Mouse (Mus musculus): ENCODE results near the gene Olfr1393. TPM values are rescaled to one million over a fixed set of nuclear protein-coding genes. Genes with fewer than 3 reads are reported as not detected.

Gene Olfr1393
- 0.27 TPM in 1 of 2 replicates, not detected in the other for polyA plus RNA-seq (2012; rRNA removed; ENCODE audit: low replicate concordance)

DNA sequence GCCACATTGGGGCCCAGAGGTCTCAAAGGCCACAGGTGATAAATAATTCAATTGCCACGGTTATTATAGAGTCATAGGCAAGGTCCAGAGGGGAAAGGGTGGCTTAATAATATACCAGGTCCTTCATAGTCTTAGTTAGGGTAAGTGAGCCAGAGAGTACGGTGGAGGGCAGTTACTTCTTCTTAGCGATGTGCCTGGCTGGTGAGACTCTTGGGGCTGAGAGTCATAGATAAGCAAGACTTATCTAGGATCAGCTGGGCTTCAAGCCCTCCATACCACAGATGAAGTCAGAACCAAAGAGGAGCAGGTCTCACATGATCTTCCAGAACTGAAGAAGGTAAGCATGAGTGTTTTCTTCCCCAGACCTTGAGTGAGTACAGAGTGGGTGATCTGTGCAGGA, at the start of gene Olfr1393:
Olfr1393 (plus strand) TSS at position 83 of the 400 bp plus-strand sequence.

DNA sequence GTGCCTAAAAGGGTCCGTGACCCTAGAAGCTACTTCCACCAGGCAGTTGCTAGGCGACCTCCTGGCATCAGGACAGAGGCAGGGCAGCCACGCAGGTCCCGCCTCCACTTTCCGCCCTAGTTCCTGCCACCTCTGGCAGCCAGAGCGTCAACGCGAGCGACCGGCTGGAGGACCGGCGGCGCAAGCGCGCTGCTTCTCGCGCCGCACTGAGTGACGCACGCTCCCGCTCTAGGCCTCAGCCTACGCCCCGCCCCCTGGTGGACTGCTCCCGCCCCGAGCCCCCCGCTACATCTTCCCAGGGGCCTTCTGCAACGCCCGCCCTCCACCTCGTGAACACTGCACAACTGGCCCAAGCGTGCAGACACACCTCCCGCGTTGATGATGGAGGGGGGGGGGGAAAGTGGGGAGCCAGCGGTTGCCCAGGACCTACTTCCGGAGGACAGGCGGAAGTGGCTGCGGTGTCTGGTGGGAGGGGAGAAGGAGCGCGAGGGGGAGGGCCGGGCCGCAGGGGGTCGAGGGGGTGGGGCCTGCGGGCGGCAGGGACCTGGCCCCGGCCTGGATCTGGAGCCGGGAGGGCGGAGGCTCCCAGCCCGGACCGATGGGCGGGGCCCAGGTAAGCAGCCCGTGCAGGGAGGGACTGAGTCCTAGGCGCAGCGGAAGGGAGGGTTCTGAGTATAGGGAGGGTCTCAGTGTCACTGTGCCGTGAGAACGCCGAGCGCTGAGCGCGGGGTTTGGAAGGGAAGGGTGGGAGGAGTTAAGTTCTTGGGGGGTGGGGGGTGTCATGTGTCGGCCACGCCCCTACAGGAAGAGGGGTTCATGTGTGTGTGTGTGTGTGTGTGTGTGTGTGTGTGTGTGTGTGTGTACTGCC, 34.1 kb upstream of the Olfr1393 start, which contains the start of gene Mgat1:
Mgat1 (plus strand) TSS at position 465 of the 868 bp plus-strand sequence.

DNA sequence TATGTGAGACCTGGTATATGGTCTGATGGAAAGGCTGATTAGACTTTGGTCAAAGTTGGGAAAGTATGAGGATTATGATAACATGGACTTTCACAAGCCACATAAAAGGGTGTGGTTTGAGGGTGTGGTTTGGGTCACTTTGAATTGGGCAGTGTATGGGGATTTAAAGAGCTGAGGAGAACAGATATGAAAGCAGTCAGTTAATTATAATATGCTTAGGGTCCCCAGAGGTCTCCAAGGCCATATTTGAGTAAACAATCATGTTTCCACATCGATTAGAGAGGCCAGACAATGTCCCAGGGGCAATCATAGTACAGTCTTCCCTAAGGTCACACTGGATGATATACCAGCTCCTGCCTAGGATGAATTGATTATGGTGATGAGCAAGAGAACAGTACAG, 6.9 kb downstream of the Olfr1393 start, which contains the start of gene Olfr1392:
Olfr1392 (plus strand) TSS at position 301 of the 400 bp plus-strand sequence.

DNA sequence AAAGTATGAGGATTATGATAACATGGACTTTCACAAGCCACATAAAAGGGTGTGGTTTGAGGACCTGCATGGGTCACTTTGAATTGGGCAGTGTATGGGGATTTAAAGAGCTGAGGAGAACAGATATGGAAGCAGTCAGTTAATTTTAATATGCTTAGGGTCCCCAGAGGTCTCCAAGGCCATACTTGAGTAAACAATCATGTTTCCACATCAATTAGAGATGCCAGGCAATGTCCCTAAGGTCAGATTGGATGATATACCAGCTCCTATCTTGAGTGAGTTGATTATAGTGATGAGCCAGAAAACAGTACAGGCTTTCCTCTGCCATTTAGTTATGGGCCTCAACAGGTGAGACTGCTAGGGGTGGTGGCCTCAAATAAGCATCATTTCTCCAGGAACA, 26.3 kb downstream of the Olfr1393 start, which contains the start of gene Olfr10:
Olfr10 (plus strand) TSS at position 301 of the 400 bp plus-strand sequence.

DNA sequence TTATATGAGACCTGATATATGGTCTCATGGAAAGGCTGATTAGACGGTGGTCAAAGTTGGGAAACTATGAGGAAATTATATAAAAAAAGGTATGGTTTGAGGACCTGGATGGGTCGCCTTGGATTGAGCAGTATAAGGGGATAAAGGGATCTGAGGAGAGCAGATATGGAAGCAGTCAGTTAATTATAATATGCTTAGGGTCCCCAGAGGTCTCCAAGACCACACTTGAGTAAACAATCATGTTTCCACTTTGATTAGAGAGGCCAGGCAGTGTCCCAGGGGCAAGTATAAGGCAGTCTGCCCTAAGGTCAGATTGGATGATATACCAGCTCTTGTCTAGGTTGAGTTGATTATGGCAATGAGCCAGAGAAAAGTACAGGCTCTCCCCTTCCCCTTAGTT, 44.3 kb downstream of the Olfr1393 start, which contains the start of gene Olfr1391:
Olfr1391 (plus strand) TSS at position 301 of the 400 bp plus-strand sequence.

Other genes with a start within 250 kb of the Olfr1393 start
- 0.05 and 0.09 TPM in 2 replicates for gene 9930111J21Rik2, start 227.1 kb upstream of the Olfr1393 start, polyA plus RNA-seq (2012; rRNA removed; ENCODE audit: low replicate concordance)
- gene Tgtp2, start 214.1 kb upstream of the Olfr1393 start, polyA plus RNA-seq (2012; rRNA removed; ENCODE audit: low replicate concordance), result 0.18 and 0.72 TPM in 2 replicates
- 2.2 and 5.1 TPM in 2 replicates for gene Ifi47, start 201.7 kb upstream of the Olfr1393 start, polyA plus RNA-seq (2012; rRNA removed; ENCODE audit: low replicate concordance)
- not detected in 2 replicates for gene Olfr1396, start 163.4 kb upstream of the Olfr1393 start, polyA plus RNA-seq (2012; rRNA removed; ENCODE audit: low replicate concordance)
- not detected in 2 replicates for gene Olfr1395, start 136.0 kb upstream of the Olfr1393 start, polyA plus RNA-seq (2012; rRNA removed; ENCODE audit: low replicate concordance)
- not detected in 2 replicates for gene Olfr1394, start 123.9 kb upstream of the Olfr1393 start, polyA plus RNA-seq (2012; rRNA removed; ENCODE audit: low replicate concordance)
- gene Btnl9, start 91.1 kb upstream of the Olfr1393 start, polyA plus RNA-seq (2012; rRNA removed; ENCODE audit: low replicate concordance), result 1.8 and 1.9 TPM in 2 replicates
- 0.33 and 0.69 TPM in 2 replicates for gene Zfp62, start 75.0 kb upstream of the Olfr1393 start, polyA plus RNA-seq (2012; rRNA removed; ENCODE audit: low replicate concordance)
- gene Mgat1, start 34.1 kb upstream of the Olfr1393 start, polyA plus RNA-seq (2012; rRNA removed; ENCODE audit: low replicate concordance), result 123 and 188 TPM in 2 replicates
- gene Olfr1392, start 7.0 kb downstream of the Olfr1393 start, polyA plus RNA-seq (2012; rRNA removed; ENCODE audit: low replicate concordance), result 0.05 TPM in 1 of 2 replicates, not detected in the other
- gene Olfr10, start 26.4 kb downstream of the Olfr1393 start, polyA plus RNA-seq (2012; rRNA removed; ENCODE audit: low replicate concordance), result not detected in 2 replicates
- gene Olfr1391, start 44.4 kb downstream of the Olfr1393 start, polyA plus RNA-seq (2012; rRNA removed; ENCODE audit: low replicate concordance), result not detected in 2 replicates
- not detected in 2 replicates for gene Olfr1390, start 56.9 kb downstream of the Olfr1393 start, polyA plus RNA-seq (2012; rRNA removed; ENCODE audit: low replicate concordance)
- gene Olfr1389, start 144.8 kb downstream of the Olfr1393 start, polyA plus RNA-seq (2012; rRNA removed; ENCODE audit: low replicate concordance), result not detected in 2 replicates
- gene Olfr1388, start 158.3 kb downstream of the Olfr1393 start, polyA plus RNA-seq (2012; rRNA removed; ENCODE audit: low replicate concordance), result not detected in 2 replicates
- gene Olfr1387, start 177.0 kb downstream of the Olfr1393 start, polyA plus RNA-seq (2012; rRNA removed; ENCODE audit: low replicate concordance), result not detected in 2 replicates
- not detected in 2 replicates for gene Olfr1386, start 186.7 kb downstream of the Olfr1393 start, polyA plus RNA-seq (2012; rRNA removed; ENCODE audit: low replicate concordance)
- gene Olfr1385, start 210.8 kb downstream of the Olfr1393 start, polyA plus RNA-seq (2012; rRNA removed; ENCODE audit: low replicate concordance), result not detected in 2 replicates
- not detected in 2 replicates for gene Olfr1384, start 228.4 kb downstream of the Olfr1393 start, polyA plus RNA-seq (2012; rRNA removed; ENCODE audit: low replicate concordance)
- gene Olfr1383, start 241.3 kb downstream of the Olfr1393 start, polyA plus RNA-seq (2012; rRNA removed; ENCODE audit: low replicate concordance), result not detected in 2 replicates
- gene Olfr1382, start 249.9 kb downstream of the Olfr1393 start, polyA plus RNA-seq (2012; rRNA removed; ENCODE audit: low replicate concordance), result not detected in 2 replicates

All from duodenum, adult 2 months (tissue).